Mouse (Mus musculus) lung, embryonic 16.5 days (tissue): ENCODE data around the gene Atxn1. TPM values are rescaled to one million over a fixed set of nuclear protein-coding genes. Genes with fewer than 3 reads are reported as not detected.

Source experiments
- ATAC-seq: fragments of 200-750 bp; cut with Nextera tagmentation; 2 replicates; pipeline ENCODE4 v1.8.0; 2017; ENCODE audit warnings: low read depth, mild to moderate bottlenecking, moderate library complexity
- H3K27ac ChIP-seq: fragments of 300-500 bp; sonication (generic); 2 replicates; pipeline ENCODE4 v1.5.1; 2014; ENCODE audit warnings: mild to moderate bottlenecking, control low read depth, low read length
- H3K27me3 ChIP-seq: fragments of 300-500 bp; sonication (generic); 2 replicates; pipeline ENCODE4 v1.6.1; 2014; ENCODE audit warnings: low read depth, low read length, mixed read lengths; ENCODE audit not compliant: control insufficient read depth, insufficient read depth
- H3K36me3 ChIP-seq: fragments of 300-500 bp; sonication (generic); 2 replicates; pipeline ENCODE4 v1.6.1; 2014; ENCODE audit warnings: low read length; ENCODE audit not compliant: control insufficient read depth, insufficient read depth
- H3K4me1 ChIP-seq: fragments of 300-500 bp; sonication (generic); replicated peaks from 2 replicates; pipeline ENCODE4 v1.6.1; 2014; ENCODE audit warnings: low read length, mixed read lengths; ENCODE audit not compliant: control insufficient read depth, insufficient read depth
- H3K4me2 ChIP-seq: fragments of 300-500 bp; sonication (generic); 2 replicates; pipeline ENCODE4 v1.6.1; 2014; ENCODE audit warnings: low read depth, low read length, control low read depth
- H3K4me3 ChIP-seq: fragments of 300-500 bp; sonication (generic); 2 replicates; pipeline ENCODE4 v1.5.1; 2014; ENCODE audit warnings: mild to moderate bottlenecking, low read length, control low read depth
- H3K9ac ChIP-seq: fragments of 300-500 bp; sonication (generic); 2 replicates; pipeline ENCODE4 v1.6.1; 2014; ENCODE audit warnings: low read length, control low read depth
- H3K9me3 ChIP-seq: fragments of 300-500 bp; sonication (generic); 2 replicates; pipeline ENCODE4 v1.6.1; 2016; ENCODE audit warnings: low read length; ENCODE audit not compliant: control insufficient read depth
- WGBS: fragments of 180-500 bp; shearing (Covaris S2); extraction: QIAGEN DNeasy Blood & Tissue Kit; methylation state at CpG from one replicate; pipeline ENCODE4 v1.1.7; 2014; 5-methylcytosine and 5-hydroxymethylcytosine counted together
- polyA plus RNA-seq: library from polyadenylated mRNA; unstranded; fragments of >200 nt; fragmentation: Nextera tagmentation; extraction: Ambion mirVana; gene quantifications from 2 replicates; pipeline ENCODE4 v1.2.1, GENCODE M21; 2015

Atxn1 gene
- 8.3 and 9.8 TPM in 2 replicates for polyA plus RNA-seq

DNA sequence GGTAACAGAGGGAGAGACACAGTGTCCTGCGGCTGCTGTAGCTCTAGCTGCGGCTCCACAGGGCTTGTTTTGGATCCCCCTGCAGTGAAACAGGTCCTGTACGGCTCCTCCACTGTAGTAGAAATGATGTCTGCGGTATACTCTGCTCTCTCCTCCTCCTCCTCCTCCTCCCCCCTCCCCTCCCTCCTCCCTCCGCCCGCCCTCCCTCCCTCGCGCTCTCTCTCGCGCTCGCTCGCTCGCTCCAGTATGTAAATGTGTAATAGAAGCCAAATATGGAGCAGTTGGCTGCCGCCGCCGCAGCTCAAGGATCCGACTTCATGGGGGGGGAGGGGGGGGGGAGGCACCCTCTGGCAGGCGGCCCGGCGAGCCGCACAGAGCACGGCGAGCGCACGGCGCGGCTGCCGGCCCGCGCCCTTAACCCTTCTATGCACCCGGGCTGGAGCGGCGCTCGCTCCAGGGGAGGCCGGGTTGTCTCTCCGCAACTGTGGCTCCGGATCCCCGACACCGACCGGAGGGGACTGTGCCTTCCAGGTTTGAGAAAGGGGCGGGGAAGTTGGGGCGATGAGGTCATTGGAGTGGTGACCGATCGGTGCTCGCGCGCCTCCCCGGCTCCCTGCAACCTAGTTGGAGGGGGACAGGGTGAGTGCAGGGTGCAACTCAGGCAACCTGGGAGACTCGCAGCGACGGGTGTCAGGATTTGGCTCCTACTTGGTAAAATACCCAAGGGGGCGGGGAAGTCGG is at the start of gene Atxn1:
TSS of gene Atxn1 (minus strand) at position 156 of the 741 bp plus-strand sequence.
- Histone ChIP-seq H3K9ac (peak within 1 kb of the TSS; percentile 96), H3K27me3 (no peaks in the 10 kb centered on the region), H3K36me3 (no peaks in the 10 kb centered on the region), H3K4me1 (peaks cover 27% of the 10 kb centered on the region), H3K4me3 (peak within 1 kb of the TSS; percentile 88), H3K4me2 (peak within 1 kb of the TSS; percentile 95), H3K27ac (peak within 1 kb of the TSS; percentile 98), H3K9me3 (no peaks in the 10 kb centered on the region)
- ATAC-seq, result peak; percentile 81
- under 1% methylated on average over 38 of the region's 53 CpGs for WGBS

DNA sequence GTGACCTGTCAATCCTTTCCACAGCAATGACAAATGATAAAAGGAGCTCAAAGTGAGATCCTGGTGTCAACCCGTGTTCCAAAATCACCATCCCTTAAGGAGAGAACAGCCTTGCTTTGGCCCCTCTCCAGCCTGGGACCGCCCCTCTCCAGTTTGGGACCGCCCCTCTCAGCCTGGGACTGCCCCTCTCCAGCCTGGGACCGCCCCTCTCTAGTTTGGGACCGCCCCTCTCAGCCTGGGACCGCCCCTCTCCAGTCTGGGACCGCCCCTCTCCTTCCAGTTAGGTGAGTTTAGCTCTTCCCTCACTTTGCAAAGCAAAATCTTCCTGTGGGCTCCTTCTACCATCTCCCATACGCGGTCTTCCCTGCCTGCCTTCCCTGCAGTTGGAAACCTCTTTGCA is 46.4 kb upstream of the Atxn1 start:
- no peak overlapping the region for H3K4me3 ChIP-seq
- peaks cover 6% of the 10 kb centered on the region for H3K4me1 ChIP-seq
- 28% methylated on average over 9 of the region's 9 CpGs for WGBS
- no peak overlapping the region for H3K9ac ChIP-seq
- no peak overlapping the region for H3K27ac ChIP-seq
- no peaks in the 10 kb centered on the region for H3K36me3 ChIP-seq
- H3K9me3 ChIP-seq, result no peaks in the 10 kb centered on the region
- no peak; the same call in 1 of the 2 replicates for ATAC-seq
- H3K27me3 ChIP-seq, result peaks cover 6% of the 10 kb centered on the region; the same call in 1 of the 2 replicates
- no peak overlapping the region for H3K4me2 ChIP-seq

DNA sequence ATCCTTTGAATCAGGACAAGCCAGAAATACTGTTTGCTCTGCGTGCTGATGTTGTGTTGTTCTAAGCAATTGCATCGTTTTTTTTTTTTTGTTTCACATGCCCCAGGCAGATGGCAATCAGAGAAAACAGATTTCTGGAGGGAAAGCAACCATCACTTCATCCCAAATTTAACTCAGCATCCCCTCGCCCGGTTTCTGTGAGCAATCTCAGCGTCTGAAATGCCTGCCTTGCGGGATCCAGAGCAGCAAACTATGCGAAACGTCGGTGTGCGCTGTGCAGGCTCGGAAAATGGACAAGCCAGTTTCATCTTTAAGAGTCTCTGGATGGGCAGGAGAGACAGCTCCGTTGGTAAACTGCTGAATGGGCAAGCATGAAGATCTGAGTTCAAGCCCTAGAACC is 45.3 kb upstream of the Atxn1 start:
- ATAC-seq, result no peak
- Histone ChIP-seq H3K4me3 (no peak overlapping the region), H3K4me2 (no peak overlapping the region), H3K27ac (no peak overlapping the region), H3K27me3 (peaks cover 6% of the 10 kb centered on the region; the same call in 1 of the 2 replicates), H3K9ac (no peak overlapping the region), H3K4me1 (peaks cover 10% of the 10 kb centered on the region), H3K36me3 (no peaks in the 10 kb centered on the region), H3K9me3 (no peaks in the 10 kb centered on the region)
- 79% methylated on average over 12 of the region's 12 CpGs for WGBS

DNA sequence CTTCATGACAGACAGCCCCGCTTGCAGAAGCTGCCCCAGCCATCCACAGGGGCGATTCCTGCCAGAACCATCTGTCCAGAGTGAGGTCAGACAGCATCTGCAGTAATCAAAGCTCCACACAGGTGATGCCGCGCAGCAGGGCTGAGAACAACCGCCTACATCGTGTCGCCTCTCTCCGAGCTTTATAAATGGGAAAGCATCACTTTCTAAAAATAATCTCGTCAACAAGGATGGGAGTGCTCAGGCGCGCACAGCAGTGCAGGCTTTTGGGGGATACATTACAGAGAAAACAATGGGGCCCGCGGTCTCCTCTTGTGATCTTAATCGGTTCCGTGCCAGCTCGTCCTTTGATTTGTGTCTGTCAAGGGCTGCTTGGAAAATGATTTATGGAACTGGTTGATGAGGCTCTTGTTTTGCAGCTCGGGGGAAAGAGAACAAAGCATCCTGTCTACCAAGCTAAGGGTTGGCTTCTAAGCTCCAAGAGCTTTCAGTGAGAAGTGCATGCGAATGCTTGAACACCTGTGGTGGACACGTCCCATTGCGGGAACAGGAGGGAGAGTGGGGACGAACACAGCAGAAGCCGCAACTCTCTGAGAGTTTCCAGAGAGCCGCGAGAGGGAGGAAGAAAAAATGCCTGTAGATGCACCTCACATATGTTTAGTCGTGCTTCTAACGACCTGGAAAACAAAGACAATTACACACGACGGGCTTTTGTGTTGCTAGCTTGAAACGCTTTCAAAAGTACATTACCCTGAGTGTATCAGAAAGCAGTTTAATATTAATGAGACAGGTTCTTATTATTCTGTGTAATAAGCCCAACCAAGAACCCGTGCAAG is 44.2 kb upstream of the Atxn1 start:
- Histone ChIP-seq H3K9ac (no peak overlapping the region; the same call in 1 of the 2 replicates), H3K4me3 (no peak overlapping the region), H3K27ac (no peak overlapping the region), H3K4me1 (peaks cover 10% of the 10 kb centered on the region), H3K4me2 (peak overlapping the region; percentile 33), H3K36me3 (no peaks in the 10 kb centered on the region), H3K27me3 (peaks cover 6% of the 10 kb centered on the region; the same call in 1 of the 2 replicates), H3K9me3 (no peaks in the 10 kb centered on the region)
- 13% methylated on average over 30 of the region's 30 CpGs for WGBS
- no peak for ATAC-seq

DNA sequence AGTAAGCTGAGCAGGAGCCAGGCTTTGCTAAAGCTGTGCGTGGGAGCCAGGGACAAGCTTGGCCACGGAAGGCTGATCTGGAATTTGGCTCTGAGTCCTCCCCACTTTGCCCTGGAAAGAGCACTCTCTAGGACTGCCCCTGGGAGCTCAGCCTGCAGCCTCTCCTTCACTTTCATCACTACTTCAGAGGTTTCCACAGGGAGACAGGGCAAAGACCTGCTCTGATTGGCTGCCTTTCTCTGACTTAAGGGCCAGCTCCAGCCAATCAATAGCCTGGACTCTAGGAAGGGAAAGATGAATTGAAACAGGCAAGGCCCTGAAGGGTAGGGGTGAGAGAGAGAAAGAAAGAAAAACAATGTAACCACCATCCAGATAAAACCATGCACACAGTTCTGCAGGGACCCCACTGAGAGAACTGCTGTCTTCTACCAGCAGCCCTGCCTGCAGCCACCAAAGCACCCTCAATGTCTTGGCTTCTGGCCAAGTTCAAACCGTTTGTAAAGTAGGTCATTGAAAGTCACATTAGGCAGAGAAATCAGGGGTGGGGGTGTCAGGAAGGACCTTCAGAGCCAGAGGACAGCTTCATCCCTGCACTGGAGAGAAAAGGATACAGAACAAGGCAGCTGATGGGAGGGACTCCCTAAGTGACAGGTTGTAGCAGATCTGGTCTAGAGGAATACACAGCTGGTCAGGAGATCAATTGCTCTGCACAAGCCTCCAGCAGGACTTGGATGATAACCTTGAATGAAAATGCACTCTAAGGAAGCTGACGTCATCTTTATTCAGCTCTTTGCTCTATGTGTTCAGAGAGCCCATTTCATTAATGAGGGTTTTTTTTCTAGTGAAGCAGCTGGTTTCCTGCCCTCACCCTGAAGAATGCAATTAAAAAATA is 41.6 kb upstream of the Atxn1 start:
- no peaks in the 10 kb centered on the region for H3K9me3 ChIP-seq
- peaks cover 6% of the 10 kb centered on the region; the same call in 1 of the 2 replicates for H3K27me3 ChIP-seq
- no peak overlapping the region for H3K4me2 ChIP-seq
- H3K4me3 ChIP-seq, result no peak overlapping the region
- H3K9ac ChIP-seq, result no peak overlapping the region
- peak; percentile 90 for ATAC-seq
- WGBS, result 5% methylated on average over 4 of the region's 4 CpGs
- no peak overlapping the region for H3K27ac ChIP-seq
- H3K4me1 ChIP-seq, result peaks cover 10% of the 10 kb centered on the region
- H3K36me3 ChIP-seq, result no peaks in the 10 kb centered on the region

DNA sequence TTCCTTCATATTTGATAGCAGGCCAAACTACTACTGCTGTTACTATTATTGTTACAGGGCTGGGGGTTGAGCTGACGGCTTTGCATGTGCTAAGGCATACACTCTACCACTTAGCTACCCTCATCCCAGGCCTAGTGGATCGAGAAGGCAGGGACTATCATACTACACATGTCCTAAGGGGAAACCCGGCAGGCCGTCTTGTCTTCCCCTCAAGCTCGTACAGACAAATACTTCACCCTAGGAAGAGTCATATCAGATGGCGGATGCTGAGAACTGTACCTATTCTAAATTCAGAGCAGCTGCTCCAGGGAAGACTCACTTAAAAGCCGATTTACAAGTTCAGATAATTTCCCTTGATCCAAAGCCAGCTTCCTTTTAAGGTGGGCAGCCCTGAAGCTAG is 40.8 kb upstream of the Atxn1 start:
- peaks cover 10% of the 10 kb centered on the region for H3K4me1 ChIP-seq
- WGBS, result 46% methylated on average over 7 of the region's 7 CpGs
- H3K4me3 ChIP-seq, result no peak overlapping the region
- H3K36me3 ChIP-seq, result no peaks in the 10 kb centered on the region
- no peak overlapping the region for H3K9ac ChIP-seq
- no peak overlapping the region for H3K4me2 ChIP-seq
- no peaks in the 10 kb centered on the region for H3K9me3 ChIP-seq
- ATAC-seq, result no peak
- H3K27me3 ChIP-seq, result peaks cover 6% of the 10 kb centered on the region; the same call in 1 of the 2 replicates
- no peak overlapping the region for H3K27ac ChIP-seq

DNA sequence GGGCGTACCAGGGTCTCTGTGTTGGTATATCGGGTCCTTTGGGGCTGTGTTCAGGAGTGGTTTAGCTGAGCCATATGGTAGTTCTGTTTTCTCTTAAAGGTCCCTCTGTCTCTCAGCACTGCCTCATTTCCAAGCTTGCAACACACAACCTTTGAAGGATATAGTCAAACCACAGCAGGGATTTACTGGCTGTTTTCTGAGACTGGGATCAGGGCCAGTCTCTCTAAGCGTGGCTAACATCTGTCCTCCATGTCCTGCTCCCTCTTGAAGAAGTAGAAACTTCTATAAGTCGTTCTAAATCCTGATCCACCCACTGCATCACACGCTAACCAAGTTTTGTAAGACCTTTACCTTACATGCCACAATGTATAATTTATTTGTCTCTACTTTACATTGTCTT is 36.5 kb upstream of the Atxn1 start:
- Histone ChIP-seq H3K27ac (no peak overlapping the region), H3K4me1 (peaks cover 5% of the 10 kb centered on the region; the same call in 1 of the 2 replicates), H3K9ac (no peak overlapping the region), H3K36me3 (no peaks in the 10 kb centered on the region), H3K9me3 (no peaks in the 10 kb centered on the region), H3K4me2 (no peak overlapping the region), H3K27me3 (no peaks in the 10 kb centered on the region), H3K4me3 (no peak overlapping the region)
- 77% methylated on average over 5 of the region's 5 CpGs for WGBS
- ATAC-seq, result no peak

DNA sequence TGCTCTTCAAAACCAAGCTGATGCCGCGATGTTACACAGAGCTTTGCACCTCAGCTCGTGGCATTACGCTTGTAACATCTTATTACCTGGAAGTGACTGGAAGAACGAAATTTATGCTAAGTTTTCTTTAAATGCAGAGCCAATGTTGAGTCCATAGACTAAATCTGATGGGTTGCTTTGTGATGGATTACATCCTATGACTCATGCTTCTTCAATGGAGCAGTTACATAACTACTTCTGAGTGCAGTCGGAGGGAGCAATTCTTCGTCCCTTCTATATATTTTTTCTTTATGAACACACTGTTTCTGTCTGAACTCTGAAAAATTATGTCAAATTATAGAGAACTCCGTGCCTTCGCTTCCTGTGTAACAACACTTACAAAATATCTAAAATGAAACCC is 28.1 kb upstream of the Atxn1 start:
- Histone ChIP-seq H3K36me3 (no peaks in the 10 kb centered on the region), H3K9me3 (no peaks in the 10 kb centered on the region), H3K4me2 (no peak overlapping the region), H3K4me3 (no peak overlapping the region), H3K9ac (no peak overlapping the region), H3K27ac (no peak overlapping the region), H3K4me1 (no peaks in the 10 kb centered on the region), H3K27me3 (no peaks in the 10 kb centered on the region)
- no peak for ATAC-seq
- 79% methylated on average over 9 of the region's 9 CpGs for WGBS
